Mouse (Mus musculus): Measurements from ENCODE around the gene Psma4.

Psma4 gene

DNA sequence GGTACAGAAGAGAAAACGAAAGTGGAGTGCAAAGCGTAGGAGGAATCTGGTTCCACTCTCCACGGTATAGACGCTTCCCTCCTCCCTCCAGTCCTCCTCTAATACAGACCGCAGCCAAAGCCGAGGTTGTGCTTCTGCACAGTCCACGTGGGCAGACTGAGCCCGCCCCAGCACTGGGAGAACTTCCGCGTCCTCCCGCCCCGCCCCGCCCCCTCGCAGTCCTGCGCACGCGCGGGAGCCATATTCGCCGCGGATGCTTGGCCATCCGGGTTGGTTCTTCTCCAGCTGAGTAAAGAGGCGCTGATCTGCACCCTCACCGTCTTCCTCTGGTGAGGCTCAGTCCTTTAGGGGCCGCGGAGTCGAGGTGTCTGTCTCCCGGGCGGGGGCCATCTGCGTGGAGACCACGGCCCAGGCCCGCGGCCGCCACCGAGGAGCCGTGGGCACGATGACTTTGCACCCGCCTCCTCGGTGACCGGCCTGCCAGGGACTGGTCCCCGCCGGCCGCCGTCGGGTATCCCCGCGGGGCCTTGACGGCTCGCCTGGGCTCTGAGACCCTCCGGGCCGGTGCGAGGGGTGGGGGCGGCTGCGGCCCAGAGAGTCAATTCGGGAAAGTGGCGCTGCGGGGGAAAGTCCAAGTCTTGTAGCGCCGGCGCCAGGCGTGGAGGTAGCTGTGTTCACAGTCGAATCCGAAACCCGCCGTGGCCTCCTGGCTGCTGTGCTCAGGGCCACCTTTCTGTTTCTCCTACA lies at the start of gene Psma4, which contains the start of gene AY074887:
TSS of gene Psma4 (plus strand) at position 216 of the 747 bp plus-strand sequence.
TSS of gene AY074887 (minus strand) at position 424 of the 747 bp plus-strand sequence.
- TF ChIP-seq GATA4 (IDR thresholded peaks at IDR 0.05; ENCODE audit: insufficient replicate concordance, low read length): no peak

DNA sequence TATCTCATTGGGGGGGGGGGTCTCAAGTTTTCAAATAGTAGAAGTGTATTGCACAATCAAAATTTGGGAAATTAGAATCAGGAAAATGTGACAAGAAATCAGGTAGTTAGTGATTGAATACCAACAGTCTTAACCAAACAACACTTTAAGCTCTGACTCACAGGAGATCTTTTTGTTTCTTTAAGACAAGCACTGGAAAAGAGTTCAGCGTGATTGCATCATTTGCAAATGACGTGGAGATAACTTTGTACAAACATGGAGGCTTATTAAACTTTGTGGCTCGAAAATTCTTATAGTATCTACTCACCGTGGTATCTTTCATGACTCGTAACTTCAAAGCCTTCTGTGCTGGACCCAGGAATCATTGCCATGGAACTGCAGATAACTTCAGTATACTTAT lies 41.1 kb upstream of the Psma4 start:
- no peak for TF ChIP-seq GATA4 (IDR thresholded peaks at IDR 0.05; ENCODE audit: insufficient replicate concordance, low read length)

DNA sequence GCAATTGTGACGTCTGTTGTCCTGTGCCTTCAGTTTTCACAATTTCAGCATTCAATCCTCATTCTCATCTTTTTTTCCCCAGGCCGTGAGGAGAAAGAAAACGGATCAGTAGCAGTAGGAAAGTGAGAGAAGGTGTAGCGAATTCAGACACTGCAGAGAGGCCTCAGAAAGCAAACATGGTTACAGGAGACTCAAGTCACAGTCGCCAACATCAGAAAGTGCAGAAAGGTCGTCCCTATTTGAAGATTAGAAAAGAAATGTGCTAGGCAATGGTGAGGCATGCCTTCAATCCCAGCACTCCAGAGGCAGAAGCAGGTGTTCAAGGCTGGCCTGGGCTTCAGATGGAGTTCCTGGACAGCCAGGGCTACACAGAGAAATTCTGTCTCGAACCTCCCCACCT lies 35.0 kb upstream of the Psma4 start:
- TF ChIP-seq GATA4 (IDR thresholded peaks at IDR 0.05; ENCODE audit: insufficient replicate concordance, low read length): no peak

DNA sequence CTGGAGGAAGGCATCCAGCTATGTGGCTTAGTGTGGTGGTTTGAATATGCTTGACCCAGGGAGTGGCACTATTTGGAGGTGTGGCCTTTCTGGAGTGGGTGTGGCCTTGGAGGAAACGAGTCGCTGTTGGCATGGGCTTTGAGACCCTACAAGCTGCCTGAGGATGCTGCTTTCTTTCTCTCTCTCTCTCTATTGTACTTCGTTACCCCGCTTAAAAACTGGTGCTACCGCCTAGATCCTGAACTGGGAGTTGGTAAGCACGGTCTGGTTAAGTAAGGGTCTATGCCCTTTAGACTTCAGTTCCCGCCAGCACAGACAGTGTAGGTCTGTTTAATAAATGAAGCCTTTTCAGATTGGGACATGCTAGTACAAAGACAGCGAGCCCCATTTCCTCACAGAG lies 34.2 kb upstream of the Psma4 start:
- no peak for TF ChIP-seq GATA4 (IDR thresholded peaks at IDR 0.05; ENCODE audit: insufficient replicate concordance, low read length)

DNA sequence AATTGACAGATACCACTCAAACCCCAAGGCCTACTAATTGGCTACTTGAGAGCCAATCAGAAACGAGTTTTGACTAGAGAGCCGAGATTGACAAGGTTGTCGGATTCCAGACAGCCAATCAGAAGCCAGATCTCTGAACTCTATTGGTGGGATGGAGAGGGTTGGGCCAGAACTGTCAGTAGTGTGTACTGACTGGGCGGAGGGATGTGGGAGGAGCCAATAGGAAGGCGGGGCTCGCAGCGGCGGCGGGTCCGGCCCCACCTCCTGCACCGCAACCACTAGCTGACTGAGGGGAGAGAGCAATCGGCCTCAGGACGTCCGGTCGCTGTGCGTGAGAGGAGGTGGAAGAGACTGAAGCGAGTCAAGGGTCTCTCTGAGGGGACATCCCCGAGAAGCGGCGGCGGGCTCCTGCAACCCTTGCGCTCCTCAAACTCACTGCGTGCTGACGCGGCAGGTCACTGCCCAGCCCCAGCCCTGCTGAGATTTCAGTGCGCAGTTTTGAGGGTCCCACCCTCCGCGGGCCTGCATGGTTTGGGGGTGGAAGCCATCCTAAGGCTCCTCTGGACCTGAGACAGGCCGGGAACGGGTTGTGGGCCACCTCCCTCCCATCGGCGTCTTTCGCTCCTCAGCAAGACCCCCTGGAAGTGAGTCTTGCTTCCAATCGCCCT lies 33.4 kb upstream of the Psma4 start, which contains the start of gene Hykk:
TSS of gene Hykk (plus strand) at position 274 of the 668 bp plus-strand sequence.
- TF ChIP-seq GATA4 (IDR thresholded peaks at IDR 0.05; ENCODE audit: insufficient replicate concordance, low read length): peak; percentile 41; the same call in 1 of the 2 replicates

DNA sequence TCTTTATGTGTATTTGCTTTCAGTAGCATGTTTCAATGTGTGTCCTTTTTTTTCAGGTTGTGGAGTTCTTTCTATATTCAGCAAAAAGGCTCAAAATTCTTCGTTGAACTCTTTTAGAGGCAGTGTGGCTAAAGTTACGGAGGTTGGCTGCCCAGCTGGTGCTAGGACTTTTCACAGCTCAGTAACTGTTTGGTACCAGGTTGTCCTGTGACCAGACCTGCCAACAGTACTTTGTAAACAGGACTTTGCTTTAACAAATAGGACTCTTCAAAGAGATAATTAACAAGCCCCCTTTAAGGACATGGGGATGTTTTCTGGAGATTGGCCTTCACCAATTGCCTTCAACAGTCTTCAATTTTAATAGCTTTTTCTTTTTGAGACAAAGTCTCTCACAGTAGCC lies 32.4 kb upstream of the Psma4 start:
- TF ChIP-seq GATA4 (IDR thresholded peaks at IDR 0.05; ENCODE audit: insufficient replicate concordance, low read length): no peak

DNA sequence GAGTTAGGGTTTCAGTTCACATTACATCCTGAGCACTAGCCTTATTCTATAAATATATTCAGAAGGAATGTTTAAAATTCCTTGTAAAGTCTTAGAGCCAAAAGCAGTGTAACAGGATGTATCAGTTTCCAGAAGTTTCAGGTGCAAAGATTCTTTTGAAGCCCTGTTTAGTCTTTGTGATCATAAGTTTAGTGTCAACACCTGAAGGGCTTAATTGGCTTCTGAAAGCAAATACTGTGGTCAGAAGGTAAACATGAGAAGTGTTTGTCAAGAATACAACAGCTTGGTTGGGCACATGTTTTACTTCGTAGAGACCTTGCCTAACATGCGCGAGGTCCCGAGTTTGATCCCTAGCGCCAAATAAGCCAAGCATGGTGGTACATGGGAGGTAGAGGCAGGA lies 31.8 kb upstream of the Psma4 start:
- TF ChIP-seq GATA4 (IDR thresholded peaks at IDR 0.05; ENCODE audit: insufficient replicate concordance, low read length): no peak

DNA sequence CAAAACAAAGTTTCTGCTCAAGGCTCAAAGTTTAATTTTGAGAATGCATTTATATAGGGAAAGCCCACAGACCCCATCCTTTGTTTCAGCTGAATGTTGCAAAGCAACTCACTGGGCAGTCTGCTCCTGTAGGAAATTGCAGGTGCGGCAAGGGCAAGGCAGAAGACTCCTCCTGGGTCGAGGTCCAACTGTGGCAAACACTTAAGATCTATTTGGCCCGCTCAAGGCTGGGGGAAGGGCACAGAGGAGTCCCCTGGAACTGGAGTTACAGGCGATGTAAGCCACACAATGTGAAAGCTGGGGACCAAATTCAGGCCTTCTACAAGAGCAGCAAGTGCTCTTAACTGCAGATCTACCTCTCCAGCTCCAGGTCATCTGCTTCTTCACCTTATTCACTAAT lies 30.6 kb upstream of the Psma4 start:
- TF ChIP-seq GATA4 (IDR thresholded peaks at IDR 0.05; ENCODE audit: insufficient replicate concordance, low read length): no peak

DNA sequence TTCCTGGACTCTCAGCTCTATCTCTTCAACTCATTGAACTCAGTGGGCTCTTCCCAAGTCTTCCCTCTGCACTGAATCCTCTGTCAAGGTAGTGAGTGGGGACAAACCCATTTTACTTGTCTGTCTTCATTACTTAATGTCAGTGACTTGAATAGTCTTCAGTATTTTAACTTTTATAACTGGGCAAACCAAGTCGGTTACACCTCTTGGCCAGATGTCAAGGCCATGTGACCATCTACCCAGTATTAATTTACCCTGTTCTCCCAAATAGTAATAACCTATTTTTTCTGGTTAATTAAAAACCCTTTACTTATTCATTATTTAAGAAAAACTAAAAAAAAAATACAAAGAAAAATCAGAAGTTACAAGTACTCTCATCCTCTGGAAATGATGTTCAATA lies 19.8 kb upstream of the Psma4 start:
- TF ChIP-seq GATA4 (IDR thresholded peaks at IDR 0.05; ENCODE audit: insufficient replicate concordance, low read length): no peak

DNA sequence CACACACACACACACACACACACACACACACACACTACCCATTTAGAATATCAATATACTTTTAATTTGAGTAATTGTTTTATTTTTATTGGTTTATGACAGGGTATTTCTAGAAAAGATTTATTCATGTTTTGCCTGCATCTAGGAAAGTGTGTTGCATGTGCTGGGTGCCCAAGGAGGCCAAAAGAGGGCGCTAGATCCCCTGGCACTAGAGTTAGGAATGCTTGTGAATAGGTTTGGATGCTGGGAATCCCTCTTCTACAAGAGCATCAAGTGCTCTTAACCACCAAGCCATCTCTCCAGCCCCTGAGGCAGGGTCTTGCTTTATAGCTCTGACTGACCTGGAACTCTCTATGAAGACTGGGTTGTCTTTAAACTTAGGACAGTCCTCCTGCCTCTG lies 18.8 kb upstream of the Psma4 start:
- TF ChIP-seq GATA4 (IDR thresholded peaks at IDR 0.05; ENCODE audit: insufficient replicate concordance, low read length): no peak

DNA sequence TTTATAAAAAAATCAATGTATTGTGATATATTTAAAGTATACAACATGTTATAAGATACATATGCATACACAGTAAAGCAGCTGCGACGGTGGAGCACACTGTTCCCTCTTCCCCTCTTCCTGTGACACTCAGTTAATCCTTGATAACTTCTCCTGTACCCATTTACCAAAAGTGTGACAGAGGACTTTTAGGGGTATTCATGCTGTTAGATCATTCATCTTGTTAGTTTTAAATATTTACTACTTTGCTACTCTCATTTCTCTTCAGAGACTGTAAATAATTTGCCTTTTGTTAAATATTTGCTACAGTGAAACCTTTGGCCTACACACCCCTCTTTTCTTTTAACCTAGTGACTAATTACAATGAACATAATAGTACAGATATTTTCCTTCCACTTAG lies 18.2 kb upstream of the Psma4 start:
- no peak for TF ChIP-seq GATA4 (IDR thresholded peaks at IDR 0.05; ENCODE audit: insufficient replicate concordance, low read length)

DNA sequence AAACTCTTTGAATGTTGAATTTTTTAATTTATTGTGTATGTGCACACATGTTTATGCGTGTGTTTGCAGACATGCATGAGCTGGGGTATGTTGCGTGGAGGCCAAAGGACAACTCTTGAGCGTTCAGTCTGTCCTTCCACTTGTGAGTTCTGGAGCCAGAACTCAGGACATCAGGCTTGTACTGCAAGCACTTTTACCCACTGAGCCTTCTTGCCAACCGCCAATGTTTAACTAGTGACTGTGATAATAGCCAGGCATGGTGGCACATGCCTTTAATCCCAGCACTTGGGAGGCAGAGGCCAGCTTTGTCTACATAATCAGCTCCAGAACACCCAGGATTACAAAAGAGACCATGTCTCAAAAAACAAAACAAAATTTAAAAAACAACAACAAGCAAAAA lies 8.5 kb upstream of the Psma4 start:
- TF ChIP-seq GATA4 (IDR thresholded peaks at IDR 0.05; ENCODE audit: insufficient replicate concordance, low read length): no peak

DNA sequence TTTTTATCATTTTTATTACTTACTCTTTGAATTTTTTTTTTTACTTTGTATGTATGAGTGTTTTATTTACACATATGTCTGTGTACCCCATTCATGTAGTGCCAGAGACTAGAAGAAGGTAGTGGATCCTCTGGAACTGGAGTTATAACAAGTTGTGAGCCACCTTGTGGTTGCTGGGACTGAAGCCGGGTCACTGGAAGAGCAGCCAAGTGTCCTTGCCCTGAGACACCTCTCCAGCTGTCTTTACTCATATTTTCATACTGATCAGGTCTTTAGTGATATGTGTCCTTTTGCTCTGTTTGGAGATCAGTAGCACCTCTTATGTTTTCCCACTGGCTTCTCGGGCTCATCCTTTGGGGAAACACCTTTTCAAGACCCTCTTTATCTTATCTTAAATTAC lies 6.1 kb upstream of the Psma4 start:
- TF ChIP-seq GATA4 (IDR thresholded peaks at IDR 0.05; ENCODE audit: insufficient replicate concordance, low read length): no peak

DNA sequence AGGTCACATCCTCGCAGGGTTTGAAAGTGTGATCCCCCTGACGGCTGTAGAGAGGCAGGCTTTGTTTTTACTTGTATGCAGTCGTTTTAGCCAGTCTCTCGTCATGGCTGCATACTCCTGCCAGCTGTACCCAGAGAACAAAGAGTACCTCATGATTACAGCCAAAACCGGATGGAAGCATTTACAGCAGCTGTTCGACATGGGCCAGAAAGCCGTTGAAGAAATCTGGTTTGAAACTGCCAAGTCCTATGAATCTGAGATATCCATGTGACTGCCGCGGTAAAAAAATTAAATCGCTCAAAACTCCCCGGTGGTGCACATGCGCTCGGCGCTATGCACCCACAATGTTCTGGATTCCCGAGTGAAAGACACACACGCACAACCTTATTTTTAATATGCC lies 4.3 kb upstream of the Psma4 start:
- TF ChIP-seq GATA4 (IDR thresholded peaks at IDR 0.05; ENCODE audit: insufficient replicate concordance, low read length): no peak

DNA sequence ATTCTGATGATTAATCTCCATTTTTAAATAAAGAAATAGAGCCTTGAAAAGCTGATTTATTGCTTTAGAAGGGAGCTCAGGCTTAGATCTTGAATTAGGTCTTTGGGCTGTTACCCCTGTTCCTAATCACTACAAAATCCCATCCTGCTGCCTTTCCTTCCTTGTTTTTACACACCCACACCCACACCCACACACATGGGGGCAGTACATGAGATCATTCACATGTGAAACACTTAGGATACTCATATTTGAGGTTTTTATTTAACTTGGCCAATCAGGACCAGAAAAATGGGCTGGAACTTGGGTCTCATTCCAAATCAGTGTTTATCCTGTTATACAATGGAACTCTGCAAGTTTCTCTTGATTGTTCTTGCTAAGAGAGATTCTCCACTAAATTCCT lies 1.1 kb upstream of the Psma4 start:
- TF ChIP-seq GATA4 (IDR thresholded peaks at IDR 0.05; ENCODE audit: insufficient replicate concordance, low read length): no peak

DNA sequence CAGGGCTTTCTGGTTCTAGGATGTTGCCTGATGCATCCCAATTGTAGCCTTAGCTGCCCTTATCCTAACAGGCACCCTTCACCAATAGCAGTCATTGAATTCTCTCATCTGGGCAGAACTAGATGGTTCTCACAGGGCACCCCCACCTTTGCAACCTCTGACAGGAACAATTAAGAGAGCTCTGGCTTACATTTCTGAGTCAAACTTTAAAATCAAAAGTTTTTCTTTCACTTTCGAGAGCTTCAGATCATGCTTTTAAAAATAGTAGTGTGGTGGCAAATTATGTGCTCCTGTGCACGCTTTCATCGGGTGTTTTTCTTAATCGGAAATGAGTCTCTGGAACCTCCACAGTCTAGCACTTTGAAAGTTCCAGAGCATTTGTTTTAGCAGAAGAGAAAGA lies 10.5 kb downstream of the Psma4 start:
- TF ChIP-seq GATA4 (IDR thresholded peaks at IDR 0.05; ENCODE audit: insufficient replicate concordance, low read length): no peak

Data from liver, adult (tissue).